Mouse (Mus musculus) bone marrow, adult 2 months (tissue): ENCODE data around the gene Rbm14.

Source experiments
- CTCF ChIP-seq: fragments of 200-500 bp; IDR thresholded peaks from 2 replicates; pipeline ENCODE4 v1.5.1; 2011; ENCODE audit warnings: low read length, control low read depth; ENCODE audit not compliant: control insufficient read depth, insufficient read depth
- POLR2A ChIP-seq: fragments of 200-500 bp; IDR thresholded peaks from 2 replicates; pipeline ENCODE4 v1.6.1; 2011; ENCODE audit warnings: low read depth, mild to moderate bottlenecking, control low read depth, low read length, borderline replicate concordance; ENCODE audit not compliant: control insufficient read depth

DNA sequence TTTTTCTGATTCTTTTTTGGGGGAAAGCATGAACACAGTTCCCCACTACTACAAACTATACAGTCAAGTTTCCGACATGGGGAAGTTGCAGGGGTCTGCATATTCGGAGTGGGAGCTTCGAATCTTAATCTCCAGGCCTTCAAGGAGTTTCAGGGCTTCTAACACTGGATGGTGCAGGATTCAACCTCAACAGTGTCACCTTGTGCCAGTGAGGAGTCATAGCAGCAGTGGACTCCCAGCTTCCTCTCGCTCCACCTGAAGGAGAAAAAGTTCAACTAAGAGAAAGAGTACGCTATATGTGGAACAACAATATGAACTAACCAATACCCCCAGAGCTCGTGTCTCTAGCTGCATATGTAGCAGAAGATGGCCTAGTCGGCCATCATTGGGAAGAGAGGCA lies 36.1 kb upstream of the Rbm14 start:
- no peak for TF ChIP-seq POLR2A
- peak; percentile 52; the same call in 1 of the 2 replicates for TF ChIP-seq CTCF
